Mouse (Mus musculus) adrenal gland, adult 18-20 months (tissue): Measurements from ENCODE around the gene Banp. TPM values are rescaled to one million over a fixed set of nuclear protein-coding genes. Genes with fewer than 3 reads are reported as not detected.

Source experiments
- DNase-seq, 2 experiments: peaks; one replicate each; pipeline ENCODE4 v3.0.0; 2021 to 2022; ENCODE audit warnings: low spot score in 2 of 2
- total RNA-seq, 2 experiments: library from RNA; stranded (reverse); gene quantifications; 1 replicate in 1 of 2; 2 replicates in 1 of 2; pipeline ENCODE4 v1.2.3; 2021

Gene Banp
- total RNA-seq, 2 experiments from 2014 or later = 44.8 to 48.9 TPM

DNA sequence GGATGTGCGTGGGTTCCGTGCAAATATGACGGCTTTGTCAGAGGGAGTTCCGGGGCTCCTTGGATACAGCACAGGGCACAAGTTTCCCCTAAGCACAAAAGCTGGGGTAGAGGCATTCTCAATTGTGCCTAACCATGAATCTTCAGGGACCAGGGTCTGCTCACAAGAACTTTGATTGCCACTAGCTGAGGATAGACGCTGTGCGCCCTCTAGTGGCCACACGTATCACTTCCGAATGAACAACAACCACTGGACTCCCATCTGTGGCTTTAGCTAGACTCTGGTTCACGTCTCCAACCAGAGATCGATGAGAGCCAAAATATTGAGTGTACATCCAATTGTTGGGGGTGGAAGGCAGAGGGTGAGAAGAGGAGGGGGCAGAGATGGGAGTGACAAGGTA, 23.9 kb upstream of the Banp start:
- peak; percentile 74 to 79 for DNase-seq

DNA sequence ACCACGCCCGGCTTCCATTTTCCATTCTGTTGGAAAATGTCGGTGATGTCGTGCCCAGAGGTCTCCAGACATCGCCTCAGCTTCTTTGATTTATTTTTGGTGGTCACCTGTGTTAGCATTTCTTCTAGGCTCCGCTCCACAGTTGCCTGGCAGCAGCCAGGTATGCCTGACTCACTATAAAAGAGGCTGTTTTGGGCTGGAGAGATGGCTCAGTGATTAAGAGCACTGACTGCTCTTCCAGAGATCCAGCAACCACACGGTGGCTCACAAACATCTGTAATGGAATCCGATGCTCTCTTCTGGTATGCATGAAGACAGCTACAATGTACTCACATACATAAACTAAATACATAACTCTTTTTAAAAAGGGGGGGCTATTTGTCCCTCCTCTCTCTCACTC, 23.3 kb upstream of the Banp start:
- no peak for DNase-seq

DNA sequence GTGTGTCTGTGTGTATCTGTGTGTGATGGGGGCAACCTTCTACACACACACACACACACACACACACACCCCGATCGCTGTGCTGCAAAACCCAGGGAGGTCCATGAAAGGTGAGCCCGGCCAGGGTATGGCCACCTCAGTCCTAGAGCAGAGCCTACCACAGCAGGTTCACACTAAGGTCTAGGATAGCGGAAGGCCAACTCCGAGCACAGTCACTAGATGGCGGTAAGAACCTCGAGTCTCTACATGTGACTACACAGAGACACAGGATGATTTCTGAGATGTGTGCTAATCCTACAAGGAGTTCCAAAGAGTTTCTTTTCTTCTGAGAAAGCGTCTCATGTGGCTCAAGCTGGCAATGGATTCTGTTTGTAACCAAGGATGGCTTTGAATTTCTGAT, 22.2 kb upstream of the Banp start:
- peak in 1 of 2 experiments; percentile 35 for DNase-seq

GRCm38 (mm10) chr8:121930047-121930446, 19.5 kb upstream of the Banp start:
- no peak for DNase-seq

DNA sequence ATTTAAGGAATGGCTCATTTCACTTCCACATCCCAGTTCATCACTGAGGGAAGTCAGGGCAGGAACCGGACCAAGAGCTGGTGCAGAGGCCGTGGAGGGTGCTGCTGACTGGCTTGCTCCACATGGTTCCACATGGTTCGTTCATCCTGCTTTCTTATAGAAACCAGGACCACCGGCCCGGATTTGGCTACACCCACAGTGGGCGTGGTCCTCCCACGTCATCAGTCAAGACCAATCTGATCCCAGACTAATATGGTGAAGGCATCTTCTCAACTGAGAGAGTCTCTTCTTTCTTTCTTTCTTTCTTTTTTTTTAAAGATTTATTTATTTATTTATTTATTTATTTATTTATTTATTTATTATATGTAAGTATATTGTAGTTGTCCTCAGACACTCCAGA, 18.0 kb upstream of the Banp start:
- no peak for DNase-seq

DNA sequence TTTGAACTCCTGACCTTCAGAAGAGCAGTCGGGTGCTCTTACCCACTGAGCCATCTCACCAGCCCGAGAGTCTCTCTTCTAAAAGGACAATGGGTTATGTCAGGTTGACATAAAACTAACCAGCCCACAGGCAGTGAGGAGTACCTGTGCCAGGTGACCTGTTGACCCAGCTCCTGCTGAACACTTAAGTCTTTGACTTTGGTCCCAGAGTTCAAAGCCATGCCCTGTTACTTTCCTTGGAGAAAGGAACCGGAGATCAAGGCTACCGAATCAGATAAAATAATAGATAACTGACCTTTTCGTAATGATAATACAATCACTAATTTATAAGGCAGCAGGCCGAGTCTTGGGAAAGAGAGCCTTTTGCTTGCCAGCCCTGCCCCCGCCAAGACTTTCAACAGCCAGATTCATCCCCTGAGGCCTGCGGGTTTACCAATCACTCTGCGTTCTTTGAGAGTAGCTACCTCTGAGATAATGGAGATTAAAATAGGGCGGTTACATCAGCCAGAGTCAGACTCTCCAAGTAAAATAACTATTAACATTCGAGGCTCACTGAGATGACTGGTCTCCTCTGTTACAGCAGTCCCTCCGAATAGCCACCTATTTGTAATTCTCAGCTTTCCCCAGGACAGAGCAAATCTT, 17.4 kb upstream of the Banp start:
- DNase-seq = peak in 1 of 2 experiments; percentile 47

GRCm38 (mm10) chr8:121932668-121933520, 16.7 kb upstream of the Banp start:
- peak in 1 of 2 experiments; percentile 32 for DNase-seq

DNA sequence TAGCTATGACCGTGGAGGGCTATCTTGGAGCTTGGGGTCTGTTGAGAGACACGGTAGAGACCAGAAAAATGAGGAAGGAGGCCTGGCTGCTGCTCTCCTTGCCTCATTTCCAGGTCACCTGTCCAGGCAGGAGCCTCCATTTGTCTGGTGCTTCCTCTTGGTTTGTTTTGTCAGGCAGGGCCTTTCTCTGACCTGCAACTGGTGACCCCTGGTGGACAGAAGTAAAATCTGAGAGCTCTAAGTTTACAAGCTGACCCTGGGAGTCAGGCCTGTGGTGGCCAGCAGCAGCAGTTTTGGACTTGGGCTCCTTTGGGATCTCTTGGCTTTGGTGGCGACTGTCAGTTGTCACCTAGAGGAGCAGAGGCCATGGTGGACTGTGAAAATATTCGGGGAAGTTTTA, 15.0 kb upstream of the Banp start:
- peak in 1 of 2 experiments; percentile 28 for DNase-seq

DNA sequence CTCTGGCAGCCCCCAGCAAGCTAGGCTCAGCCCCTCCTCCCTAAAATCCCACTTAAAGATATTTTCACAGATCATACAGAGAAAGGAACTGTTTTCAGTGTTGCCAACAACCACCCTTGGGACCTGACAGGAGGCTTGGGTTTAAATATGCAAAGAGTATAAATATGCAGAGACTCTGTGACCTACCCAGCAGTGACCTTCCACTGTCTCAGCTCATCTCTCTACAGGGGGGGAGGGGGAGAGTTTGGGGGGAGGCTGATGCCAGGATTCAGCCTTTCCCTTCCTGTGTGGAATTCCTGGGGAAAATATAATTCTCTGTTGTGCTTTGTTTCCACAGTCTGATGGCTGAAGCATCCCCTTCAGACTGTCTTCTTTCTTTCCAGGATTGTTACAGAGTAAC, 14.6 kb upstream of the Banp start:
- no peak for DNase-seq

- DNase-seq = no peak
Observed at GRCm38 (mm10) chr8:121935341-121936294, 13.9 kb upstream of the Banp start.

DNA sequence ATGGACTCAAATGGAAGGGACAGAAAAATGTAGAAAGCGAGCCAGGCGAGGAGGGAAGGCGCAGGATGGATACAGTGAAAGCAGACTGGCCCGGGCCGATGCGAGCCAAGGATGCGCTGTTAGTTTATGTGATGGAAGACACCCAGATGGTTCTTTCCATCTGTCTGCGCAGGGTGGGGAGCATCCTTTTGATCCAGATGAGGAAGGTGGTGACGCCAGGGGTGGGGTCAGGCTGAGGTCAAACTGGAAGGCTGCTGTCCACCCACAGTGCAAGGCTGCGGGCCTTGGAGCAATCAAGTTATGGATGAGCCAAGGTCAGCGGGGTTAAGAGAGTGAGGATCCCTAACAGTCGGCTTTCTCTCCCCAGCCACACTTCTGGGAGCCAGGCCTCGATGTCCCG, 13.2 kb upstream of the Banp start:
- DNase-seq = no peak

GRCm38 (mm10) chr8:121938732-121939131, 10.8 kb upstream of the Banp start:
- DNase-seq = no peak

DNA sequence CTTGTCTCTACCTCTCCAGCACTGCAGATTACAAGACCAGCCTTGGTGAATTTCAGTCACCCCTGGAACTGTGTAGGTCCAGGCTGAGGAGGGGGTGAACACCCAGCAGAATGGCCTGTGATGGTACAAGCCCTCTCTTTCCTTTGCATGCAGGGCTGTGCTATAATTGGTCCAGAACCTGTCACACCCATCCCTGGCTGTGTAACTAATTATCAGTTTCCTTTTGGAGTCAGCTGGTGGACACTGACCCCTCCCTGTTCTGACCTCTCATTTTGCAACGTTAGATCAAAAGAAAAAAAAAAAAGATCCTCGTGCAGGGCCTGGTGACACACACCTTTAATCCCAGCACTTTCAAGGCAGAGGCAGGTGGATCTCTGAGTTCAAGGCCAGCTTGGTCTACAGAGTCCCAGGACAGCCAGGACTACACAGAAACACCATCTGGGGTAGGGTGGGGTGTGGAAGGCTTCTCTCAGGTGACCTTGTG, 6.5 kb upstream of the Banp start:
- no peak for DNase-seq

GRCm38 (mm10) chr8:121943716-121944115, 5.8 kb upstream of the Banp start:
- DNase-seq = no peak

DNA sequence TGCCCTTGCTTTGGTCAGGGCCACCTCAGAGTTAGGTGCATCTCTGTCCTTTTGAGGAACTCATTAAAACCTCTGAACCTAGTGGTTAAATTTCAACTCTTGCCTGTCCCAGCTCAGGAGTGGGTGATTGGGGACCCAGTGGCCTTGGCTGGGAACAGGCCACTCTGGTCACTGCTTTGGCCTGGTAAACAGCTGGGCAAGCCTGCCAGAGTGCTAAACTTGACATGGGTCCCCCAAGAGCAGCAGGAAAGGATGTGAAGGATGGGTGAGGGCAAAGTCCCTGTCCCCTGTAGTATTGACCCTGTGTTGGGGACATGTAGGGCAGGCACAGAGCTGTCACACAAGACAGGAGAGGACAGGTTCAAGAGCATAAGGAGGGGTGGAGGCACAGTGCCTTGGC, 4.7 kb upstream of the Banp start, which contains the start of gene Car5a:
Gene Car5a (minus strand): TSS at position 74 of the 400 bp plus-strand sequence.
- DNase-seq = no peak

GRCm38 (mm10) chr8:121946351-121946750, 3.2 kb upstream of the Banp start:
- no peak for DNase-seq

DNA sequence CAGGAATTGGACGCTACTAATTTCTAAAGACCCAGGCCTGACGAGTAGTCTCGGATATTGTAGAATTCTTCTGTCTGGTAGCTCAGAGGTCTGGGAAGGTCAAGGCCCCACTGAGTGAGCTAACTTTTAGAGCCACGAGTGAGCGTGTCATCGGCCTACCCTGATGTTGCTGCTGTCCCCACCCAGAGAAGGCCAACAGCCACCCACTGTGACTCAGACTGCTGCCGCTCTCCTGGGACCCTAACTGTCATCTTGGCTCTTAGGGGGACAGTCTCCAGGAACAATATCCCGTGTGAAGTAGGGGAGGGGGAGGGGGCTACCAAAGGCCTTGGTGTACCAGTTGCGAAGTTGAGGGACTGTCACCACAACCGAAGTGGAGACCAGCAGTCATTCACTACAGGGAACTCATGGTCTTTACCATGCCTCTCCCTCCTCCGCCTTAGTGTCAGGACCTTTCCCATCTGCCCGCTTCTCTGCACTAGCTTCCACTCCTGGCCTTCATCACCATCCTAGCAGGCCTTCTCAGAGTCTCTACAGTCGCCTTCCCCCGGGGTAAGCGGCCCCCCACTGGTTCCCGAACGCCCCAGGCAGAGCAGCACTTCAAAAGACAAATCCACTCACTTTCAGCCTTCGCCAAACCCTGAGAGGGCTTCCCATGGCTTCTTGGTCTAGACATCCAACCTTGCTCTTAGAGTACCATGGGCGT, 2.4 kb upstream of the Banp start:
- peak in 1 of 2 experiments; percentile 30 for DNase-seq

- peak; percentile 74 to 87 for DNase-seq
Observed at GRCm38 (mm10) chr8:121947753-121948141, 1.8 kb upstream of the Banp start.

DNA sequence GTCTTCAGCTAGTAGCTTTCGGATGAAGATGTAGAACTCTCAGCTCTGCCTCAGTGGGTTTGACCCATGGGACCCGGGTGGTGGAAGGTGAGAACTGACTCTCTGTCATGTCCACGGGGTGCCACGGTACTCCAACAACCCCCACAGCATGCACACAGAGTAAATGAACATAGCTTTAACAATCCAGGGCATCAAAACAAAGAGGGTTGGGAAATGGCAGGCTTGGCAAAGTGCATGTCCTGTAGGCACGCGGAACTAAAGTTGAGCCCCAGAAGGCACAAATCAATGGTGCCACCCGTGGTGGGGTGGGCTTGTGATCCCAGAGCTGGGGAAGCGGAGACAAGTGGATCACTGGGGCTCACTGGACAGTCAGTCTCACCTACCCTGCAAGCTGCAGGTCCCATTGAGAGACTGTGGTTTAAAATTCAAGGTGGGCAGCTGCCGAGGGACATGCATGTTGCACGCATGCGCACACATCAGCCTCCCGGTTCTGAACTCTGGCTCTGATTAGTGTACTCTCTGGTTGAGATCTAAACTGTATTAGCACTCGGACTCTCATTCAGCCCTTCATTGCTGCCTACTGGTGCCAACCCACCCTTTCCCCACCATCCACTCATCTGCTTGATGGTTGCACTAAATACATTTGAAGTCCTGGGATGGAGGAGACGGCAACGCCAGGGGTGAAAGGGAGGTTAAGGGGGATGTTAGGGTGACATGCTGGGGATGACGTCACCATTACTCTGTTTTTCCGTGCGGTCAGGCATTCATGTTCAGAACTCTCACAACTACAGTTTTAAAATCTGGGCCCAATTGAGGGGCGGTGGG, 1.0 kb upstream of the Banp start:
- no peak for DNase-seq
